Mouse (Mus musculus): ENCODE measurements at regions not wholly inside any gene's neighbourhood (a gene's known extent, or its start where the extent isn't known, plus 50 kb on each side); places are given as distances from the start of the nearest gene placed in this dataset.

GRCm38 (mm10) chr3:102386091-102386490 lies 83.6 kb upstream of the Ngf start:
- DNase-seq (ENCODE audit: low spot score in 2 of 2): no peak

- DNase-seq (ENCODE audit: low spot score in 2 of 2): no peak
Measured at GRCm38 (mm10) chr3:102384596-102384995, 85.1 kb upstream of the Ngf start.

- DNase-seq (ENCODE audit: low spot score in 2 of 2): no peak
Measured at GRCm38 (mm10) chr3:102383671-102384070, 86.0 kb upstream of the Ngf start.

DNA sequence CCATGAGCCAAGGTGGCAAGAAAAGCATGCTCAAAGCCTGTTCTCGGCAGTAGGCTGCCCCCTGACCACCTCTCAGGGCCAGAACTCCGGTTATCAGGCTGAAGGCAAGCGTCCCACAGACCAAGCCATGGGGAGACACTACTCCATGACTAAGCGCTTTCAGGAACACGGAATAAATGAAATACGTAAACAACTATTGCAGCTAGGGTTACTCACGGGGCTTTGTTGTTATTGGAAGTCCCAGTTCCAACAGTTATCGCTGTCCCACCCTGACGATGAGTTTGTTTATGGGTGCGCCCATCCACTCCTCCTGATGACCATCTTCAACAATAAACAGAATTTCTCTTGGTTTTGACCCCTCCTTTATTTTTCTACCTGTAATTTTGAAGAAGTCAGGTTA lies 88.0 kb upstream of the Ngf start:
- DNase-seq (ENCODE audit: low spot score in 2 of 2): no peak

DNA sequence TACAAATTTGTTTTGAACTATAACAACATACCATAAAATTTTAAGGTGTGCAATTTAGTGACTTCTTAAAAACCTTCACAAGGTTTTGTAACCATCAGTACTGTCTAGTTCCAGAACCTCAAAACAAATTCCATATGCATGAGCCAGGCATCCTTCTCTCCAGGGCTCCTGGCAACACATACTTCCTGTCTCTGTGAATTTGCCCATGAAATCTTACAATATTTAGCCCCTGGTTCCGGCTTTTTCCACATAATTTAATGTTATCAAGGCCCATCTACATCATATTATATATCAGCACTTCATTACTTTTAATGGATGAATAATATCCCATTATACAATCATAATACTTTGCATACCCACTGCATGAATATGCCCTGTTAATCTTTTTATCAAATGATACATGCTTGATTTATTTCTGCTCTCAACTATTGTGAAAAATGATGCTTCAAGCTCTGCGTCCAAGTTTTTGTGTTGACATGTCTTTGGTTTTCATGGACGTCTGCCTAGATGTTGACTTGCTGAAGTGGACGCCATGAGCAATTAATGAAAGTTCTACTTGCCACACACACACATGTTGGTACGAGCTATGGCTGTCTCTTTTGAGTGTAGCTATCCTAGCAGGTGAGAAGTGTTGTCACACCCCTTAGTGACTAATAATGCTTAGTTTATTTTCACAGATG lies 95.2 kb upstream of the Ngf start:
- DNase-seq (ENCODE audit: low spot score in 2 of 2): no peak

GRCm38 (mm10) chr3:102372205-102372899 lies 97.4 kb upstream of the Ngf start:
- DNase-seq (ENCODE audit: low spot score in 2 of 2): no peak

DNA sequence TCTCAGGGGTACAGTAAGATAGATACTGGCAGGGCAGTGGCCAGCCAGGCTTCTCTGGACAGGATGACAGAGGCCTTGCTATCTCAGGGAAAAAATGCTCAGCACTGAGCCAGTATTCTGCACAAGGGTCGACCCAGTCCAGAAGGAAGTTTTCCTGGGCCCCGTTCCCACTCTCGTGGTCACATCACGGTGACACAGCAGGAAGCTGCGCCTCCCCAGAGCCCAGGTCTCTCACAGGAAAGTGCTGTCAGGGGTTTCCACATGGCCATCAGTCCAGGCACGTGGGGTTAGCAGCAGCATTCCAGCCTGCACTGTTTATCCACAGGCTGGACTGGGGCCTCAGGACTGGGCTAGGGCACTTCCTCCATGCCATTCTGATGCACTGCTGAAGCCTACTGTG lies 103.5 kb upstream of the Ngf start:
- no peak for DNase-seq (ENCODE audit: low spot score in 2 of 2)

DNA sequence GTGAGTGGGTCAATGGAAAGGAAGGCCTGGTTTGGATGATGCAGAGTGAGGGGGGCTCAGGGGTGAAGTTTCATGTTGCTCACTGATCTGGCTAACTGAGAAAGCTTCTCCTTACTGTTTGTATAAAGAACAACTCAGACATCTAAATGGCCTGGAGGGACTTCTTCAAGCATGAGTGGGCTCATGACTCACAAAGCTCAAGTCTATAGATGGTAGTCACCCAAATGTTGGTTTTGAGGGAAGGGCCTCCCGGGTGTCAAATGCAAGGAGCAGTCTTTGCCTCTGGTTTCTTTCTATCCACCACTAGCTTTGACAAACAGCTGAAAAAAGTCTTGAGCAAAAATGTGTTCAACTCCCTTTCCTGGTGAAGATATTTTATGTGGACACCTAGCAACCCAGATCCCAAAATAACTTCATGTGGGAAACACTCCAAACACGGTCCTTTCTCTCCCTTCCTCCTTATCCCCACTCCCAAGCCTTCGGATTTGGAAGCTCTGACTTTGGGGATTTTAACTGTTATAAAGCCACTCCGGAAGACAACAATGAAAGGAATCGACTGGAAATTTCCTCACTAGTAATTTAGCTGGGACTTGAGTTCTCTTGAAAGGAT lies 105.3 kb upstream of the Ngf start:
- no peak for DNase-seq (ENCODE audit: low spot score in 2 of 2)

DNA sequence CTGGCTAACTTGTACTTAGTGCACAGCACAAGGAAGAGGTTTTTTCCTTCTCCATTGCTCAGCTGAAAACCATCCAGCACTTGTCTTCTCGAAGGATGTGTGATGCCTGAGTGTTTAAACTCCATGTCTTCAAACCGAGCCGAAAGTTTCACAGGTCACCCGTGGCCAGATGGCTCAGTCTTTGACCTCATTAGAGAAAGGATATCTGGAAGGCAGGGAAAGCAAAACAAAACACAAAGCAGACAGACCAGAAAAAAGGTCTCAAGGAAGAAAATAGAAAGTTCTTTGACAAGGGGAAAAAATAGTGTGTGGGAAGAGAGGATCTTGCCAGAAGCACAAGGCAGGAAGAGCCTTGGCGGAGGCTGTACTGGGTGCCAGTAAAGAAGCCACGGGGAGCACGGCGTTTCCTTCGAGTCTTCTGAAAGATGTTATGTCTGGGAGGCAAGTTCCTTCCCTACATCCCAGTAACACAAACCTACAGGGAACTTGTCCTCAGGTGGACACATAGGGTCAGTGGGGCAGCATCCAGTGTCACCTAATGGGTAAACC lies 108.9 kb upstream of the Ngf start:
- no peak for DNase-seq (ENCODE audit: low spot score in 2 of 2)

DNA sequence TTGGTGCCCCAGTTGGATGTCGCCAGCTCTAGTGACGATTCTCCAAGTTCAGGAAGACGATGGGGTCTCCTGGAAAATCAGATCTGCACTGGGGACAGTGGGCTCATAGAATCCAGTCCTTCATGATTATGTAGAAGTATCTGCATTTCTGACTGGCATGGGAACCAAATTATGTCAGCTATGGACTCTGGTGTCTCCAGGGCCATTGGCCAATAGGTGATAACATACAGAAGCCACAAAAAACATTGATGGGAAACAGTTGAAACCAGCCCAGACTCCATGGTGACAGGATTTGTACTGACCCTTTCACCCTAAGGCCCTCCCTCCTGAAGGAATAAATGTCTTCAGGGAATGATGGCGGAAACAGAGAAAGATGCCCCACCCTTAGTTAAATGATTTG lies 110.9 kb upstream of the Ngf start:
- DNase-seq (ENCODE audit: low spot score in 2 of 2): no peak

GRCm38 (mm10) chr3:102357062-102357610 lies 112.6 kb upstream of the Ngf start:
- no peak for DNase-seq (ENCODE audit: low spot score in 2 of 2)

- DNase-seq (ENCODE audit: low spot score in 2 of 2): no peak
Measured at GRCm38 (mm10) chr3:102355352-102355751, 114.4 kb upstream of the Ngf start.

DNA sequence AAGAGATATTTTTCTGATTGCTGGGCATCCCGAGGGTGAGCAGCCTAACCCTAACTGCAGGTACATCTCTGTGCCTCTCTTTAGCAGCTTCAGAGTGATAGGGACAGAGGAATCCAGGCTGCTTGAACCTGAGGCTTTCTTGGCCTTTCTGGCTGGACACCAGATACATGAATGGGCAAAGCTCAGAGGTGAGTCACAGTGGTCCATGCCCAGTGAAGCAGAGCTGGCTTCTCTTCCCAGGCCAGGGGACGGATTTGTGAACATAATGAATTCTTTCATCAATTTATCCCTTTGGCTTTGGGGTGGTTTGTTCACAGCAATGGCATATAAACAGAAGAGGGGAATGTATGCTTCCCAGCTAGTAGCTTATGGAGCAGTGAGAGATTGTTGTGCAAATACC lies 114.9 kb upstream of the Ngf start:
- no peak for DNase-seq (ENCODE audit: low spot score in 2 of 2)

DNA sequence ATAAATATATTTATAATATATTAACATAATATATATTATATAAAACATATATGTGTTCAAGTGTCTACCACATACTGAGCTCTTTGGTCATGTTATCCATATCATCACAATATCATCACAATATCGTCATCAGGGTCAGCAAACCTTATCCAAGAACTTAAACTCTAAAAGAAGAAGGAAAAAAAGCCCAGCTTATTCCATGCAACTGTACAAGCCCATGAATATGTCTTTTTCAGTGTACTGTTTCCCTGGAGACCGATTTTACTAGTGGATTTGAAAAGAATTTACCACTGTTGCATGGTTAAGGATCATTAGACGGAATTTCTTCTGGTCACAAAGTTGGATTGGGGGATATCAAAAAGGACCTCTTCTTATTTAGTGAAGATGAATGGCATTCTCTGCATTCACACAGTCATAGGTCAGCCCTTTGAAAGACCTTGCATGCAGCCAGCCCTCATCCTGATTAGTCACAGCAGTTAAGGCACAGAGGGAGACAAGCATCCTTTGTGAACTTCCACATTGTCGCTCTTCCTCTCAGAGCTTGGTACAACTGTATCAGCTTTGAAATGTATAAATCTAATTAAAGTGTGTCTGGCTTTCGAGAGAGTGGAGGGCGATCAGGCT lies 116.3 kb upstream of the Ngf start:
- DNase-seq (ENCODE audit: low spot score in 2 of 2): no peak

DNA sequence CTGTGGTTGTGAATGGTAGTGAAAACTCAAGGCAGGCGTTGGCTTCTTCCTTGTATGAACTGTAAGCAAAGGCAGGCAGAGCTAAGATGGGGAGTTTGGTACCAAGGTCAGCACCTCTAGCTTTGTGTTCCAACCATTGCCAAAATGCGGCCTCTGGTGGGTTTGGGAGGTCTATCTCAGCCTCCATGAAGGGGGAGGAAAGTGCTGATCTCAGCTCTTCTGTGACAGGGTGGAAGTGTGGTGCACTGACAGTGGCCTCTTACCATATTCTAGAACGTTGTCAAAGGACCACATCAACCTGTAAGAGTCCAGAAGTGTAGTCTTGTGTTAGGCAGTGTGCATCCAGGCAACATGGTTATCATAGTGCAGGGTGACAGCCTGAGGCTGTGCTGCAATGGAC lies 123.6 kb upstream of the Ngf start:
- no peak for DNase-seq (ENCODE audit: low spot score in 2 of 2)

GRCm38 (mm10) chr3:102345291-102345690 lies 124.4 kb upstream of the Ngf start:
- no peak for DNase-seq (ENCODE audit: low spot score in 2 of 2)

DNA sequence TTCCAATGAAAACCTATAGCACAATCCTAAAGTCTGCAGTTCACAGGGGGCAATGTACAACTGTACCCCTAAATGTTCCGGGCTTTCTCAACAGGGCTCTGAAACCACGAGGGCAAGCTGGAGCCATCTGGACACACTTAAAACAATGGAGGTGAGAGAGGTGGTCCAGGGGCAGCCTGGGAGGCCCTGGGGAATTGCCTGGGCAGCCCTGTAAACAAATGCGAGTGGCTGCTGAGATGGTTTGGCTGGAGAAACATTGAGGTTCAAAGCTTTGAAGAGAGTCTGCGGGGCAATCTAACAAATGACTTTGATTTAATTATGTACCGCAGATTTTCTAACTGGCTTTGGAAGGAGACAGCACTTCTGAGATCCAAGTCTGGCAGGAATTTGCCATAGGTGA lies 129.0 kb upstream of the Ngf start:
- no peak for DNase-seq (ENCODE audit: low spot score in 2 of 2)

GRCm38 (mm10) chr3:102337881-102338280 lies 131.8 kb upstream of the Ngf start:
- no peak for DNase-seq (ENCODE audit: low spot score in 2 of 2)

DNA sequence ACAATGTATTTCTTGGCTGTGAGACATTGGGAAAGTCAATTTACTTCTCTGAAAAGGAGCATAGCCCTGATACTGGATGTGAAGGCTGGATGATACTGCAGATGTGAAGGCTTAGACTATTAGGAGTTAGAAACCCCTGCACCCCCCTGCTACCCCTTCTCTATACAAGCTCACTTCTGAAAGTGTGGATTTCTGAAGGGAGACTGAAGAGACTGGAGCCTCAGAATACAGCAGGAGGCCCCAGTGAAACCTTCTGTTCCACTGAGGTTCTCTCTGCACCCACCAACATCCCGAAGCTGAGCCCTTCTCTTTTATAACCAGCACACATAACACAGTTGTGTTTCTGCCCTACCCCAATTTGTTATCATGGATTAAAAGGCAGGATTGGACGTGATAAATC lies 131.7 kb upstream of the Vangl1 start:
- DNase-seq (ENCODE audit: low spot score in 2 of 2): no peak

GRCm38 (mm10) chr3:102335146-102335545 lies 130.7 kb upstream of the Vangl1 start:
- DNase-seq (ENCODE audit: low spot score in 2 of 2): peak in 1 of 2 experiments; percentile 22

- no peak for DNase-seq (ENCODE audit: low spot score in 2 of 2)
Measured at GRCm38 (mm10) chr3:102332221-102332620, 127.7 kb upstream of the Vangl1 start.

GRCm38 (mm10) chr3:102319331-102319730 lies 114.8 kb upstream of the Vangl1 start:
- DNase-seq (ENCODE audit: low spot score in 2 of 2): no peak
